Mouse (Mus musculus): Measurements from ENCODE around the gene Kifc3. TPM values are rescaled to one million over a fixed set of nuclear protein-coding genes. Genes with fewer than 3 reads are reported as not detected.

The Kifc3 gene
- total and polyA plus RNA-seq, 2 experiments from 2014 or later = 32.7 to 54.1 TPM

GRCm38 (mm10) chr8:95141469-95142074, 61.0 kb downstream of the Kifc3 start:
- Histone ChIP-seq H3K36me3 (ENCODE audit: insufficient read depth) (peaks cover 9% of the 10 kb centered on the region; the same call in 1 of the 2 replicates), H3K27me3 (ENCODE audit: insufficient read depth, low read length) (peaks cover 5% of the 10 kb centered on the region; the same call in 1 of the 2 replicates), H3K4me3 (ENCODE audit: low read depth, low read length) (peak overlapping the region; percentile 78), H3K4me1 (ENCODE audit: insufficient read depth) (peaks cover 17% of the 10 kb centered on the region), H3K9me3 (ENCODE audit: low read length) (no peaks in the 10 kb centered on the region), H3K9ac (peak overlapping the region; percentile 87), H3K27ac (ENCODE audit: low read depth, low read length) (peak overlapping the region; percentile 69), H3K4me2 (ENCODE audit: low read depth) (peak overlapping the region; percentile 89)
- DNase-seq (peak; percentile 43), ATAC-seq (no peak)
- TF ChIP-seq CTCF (IDR thresholded peaks at IDR 0.05; ENCODE audit: low read depth) = no peak
- 0% methylated on average over 6 of the region's 6 CpGs for WGBS

- peaks cover 5% of the 10 kb centered on the region; the same call in 1 of the 2 replicates for H3K27me3 ChIP-seq (ENCODE audit: insufficient read depth, low read length)
- H3K9me3 ChIP-seq (ENCODE audit: low read length) = no peaks in the 10 kb centered on the region
- peaks cover 17% of the 10 kb centered on the region for H3K4me1 ChIP-seq (ENCODE audit: insufficient read depth)
- DNase-seq (no peak), ATAC-seq (no peak)
- H3K4me3 ChIP-seq (ENCODE audit: low read depth, low read length) = no peak overlapping the region
- peak overlapping the region; percentile 89; the same call in 1 of the 2 replicates for H3K4me2 ChIP-seq (ENCODE audit: low read depth)
- WGBS = 75% methylated on average over 1 of the region's 1 CpGs
- H3K9ac ChIP-seq = no peak overlapping the region
- H3K36me3 ChIP-seq (ENCODE audit: insufficient read depth) = peaks cover 9% of the 10 kb centered on the region
- H3K27ac ChIP-seq (ENCODE audit: low read depth, low read length) = no peak overlapping the region
- TF ChIP-seq CTCF (IDR thresholded peaks at IDR 0.05; ENCODE audit: low read depth) = no peak
Observed at GRCm38 (mm10) chr8:95141026-95141425, 61.6 kb downstream of the Kifc3 start.

- DNase-seq (no peak), ATAC-seq (no peak)
- Histone ChIP-seq H3K4me2 (ENCODE audit: low read depth) (0 out of 2 replicates have a peak overlapping the region, but pooled peaks have one; percentile 89), H3K4me3 (ENCODE audit: low read depth, low read length) (no peak overlapping the region), H3K9me3 (ENCODE audit: low read length) (no peaks in the 10 kb centered on the region), H3K27me3 (ENCODE audit: insufficient read depth, low read length) (peaks cover 5% of the 10 kb centered on the region; the same call in 1 of the 2 replicates), H3K36me3 (ENCODE audit: insufficient read depth) (peaks cover 9% of the 10 kb centered on the region), H3K27ac (ENCODE audit: low read depth, low read length) (no peak overlapping the region), H3K4me1 (ENCODE audit: insufficient read depth) (peaks cover 17% of the 10 kb centered on the region), H3K9ac (no peak overlapping the region)
- no peak for TF ChIP-seq CTCF (IDR thresholded peaks at IDR 0.05; ENCODE audit: low read depth)
- 70% methylated on average over 5 of the region's 5 CpGs for WGBS
Observed at GRCm38 (mm10) chr8:95140555-95140954, 62.1 kb downstream of the Kifc3 start.

- no peak for ATAC-seq
- H3K36me3 ChIP-seq (ENCODE audit: insufficient read depth) = peaks cover 13% of the 10 kb centered on the region
- peaks cover 17% of the 10 kb centered on the region for H3K4me1 ChIP-seq (ENCODE audit: insufficient read depth)
- peaks cover 5% of the 10 kb centered on the region; the same call in 1 of the 2 replicates for H3K27me3 ChIP-seq (ENCODE audit: insufficient read depth, low read length)
- no peak overlapping the region for H3K4me3 ChIP-seq (ENCODE audit: low read depth, low read length)
- no peak overlapping the region for H3K4me2 ChIP-seq (ENCODE audit: low read depth)
- no peak overlapping the region for H3K9ac ChIP-seq
- H3K27ac ChIP-seq (ENCODE audit: low read depth, low read length) = no peak overlapping the region
- TF ChIP-seq CTCF (IDR thresholded peaks at IDR 0.05; ENCODE audit: low read depth) = no peak
- WGBS = 56% methylated on average over 1 of the region's 1 CpGs
- H3K9me3 ChIP-seq (ENCODE audit: low read length) = no peaks in the 10 kb centered on the region
- DNase-seq = no peak
Observed at GRCm38 (mm10) chr8:95139051-95139365, 63.6 kb downstream of the Kifc3 start.

GRCm38 (mm10) chr8:95138341-95139050, 64.1 kb downstream of the Kifc3 start:
- ATAC-seq = no peak
- no peak overlapping the region for H3K27ac ChIP-seq (ENCODE audit: low read depth, low read length)
- peaks cover 5% of the 10 kb centered on the region; the same call in 1 of the 2 replicates for H3K27me3 ChIP-seq (ENCODE audit: insufficient read depth, low read length)
- H3K4me3 ChIP-seq (ENCODE audit: low read depth, low read length) = no peak overlapping the region
- no peak overlapping the region for H3K9ac ChIP-seq
- peaks cover 15% of the 10 kb centered on the region for H3K36me3 ChIP-seq (ENCODE audit: insufficient read depth)
- H3K4me2 ChIP-seq (ENCODE audit: low read depth) = peak overlapping the region; percentile 21; the same call in 1 of the 2 replicates
- TF ChIP-seq CTCF (IDR thresholded peaks at IDR 0.05; ENCODE audit: low read depth) = no peak
- peak; percentile 49 for DNase-seq
- H3K4me1 ChIP-seq (ENCODE audit: insufficient read depth) = peaks cover 17% of the 10 kb centered on the region
- H3K9me3 ChIP-seq (ENCODE audit: low read length) = no peaks in the 10 kb centered on the region
- 23% methylated on average over 6 of the region's 6 CpGs for WGBS

GRCm38 (mm10) chr8:95137641-95138098, 64.9 kb downstream of the Kifc3 start:
- no peak for TF ChIP-seq CTCF (IDR thresholded peaks at IDR 0.05; ENCODE audit: low read depth)
- no peaks in the 10 kb centered on the region for H3K9me3 ChIP-seq (ENCODE audit: low read length)
- H3K36me3 ChIP-seq (ENCODE audit: insufficient read depth) = peaks cover 24% of the 10 kb centered on the region
- no peak overlapping the region for H3K9ac ChIP-seq
- H3K27ac ChIP-seq (ENCODE audit: low read depth, low read length) = no peak overlapping the region
- H3K4me3 ChIP-seq (ENCODE audit: low read depth, low read length) = no peak overlapping the region
- peaks cover 9% of the 10 kb centered on the region; the same call in 1 of the 2 replicates for H3K4me1 ChIP-seq (ENCODE audit: insufficient read depth)
- DNase-seq (no peak), ATAC-seq (no peak)
- peaks cover 5% of the 10 kb centered on the region; the same call in 1 of the 2 replicates for H3K27me3 ChIP-seq (ENCODE audit: insufficient read depth, low read length)
- H3K4me2 ChIP-seq (ENCODE audit: low read depth) = peak overlapping the region; percentile 21; the same call in 1 of the 2 replicates
- 13% methylated on average over 28 of the region's 28 CpGs for WGBS

- 30% methylated on average over 12 of the region's 12 CpGs for WGBS
- no peak overlapping the region for H3K9ac ChIP-seq
- H3K4me1 ChIP-seq (ENCODE audit: insufficient read depth) = 0 out of 2 replicates have a peak, but pooled peaks cover 9% of the 10 kb centered on the region
- no peaks in the 10 kb centered on the region for H3K9me3 ChIP-seq (ENCODE audit: low read length)
- peak overlapping the region; percentile 21; the same call in 1 of the 2 replicates for H3K4me2 ChIP-seq (ENCODE audit: low read depth)
- no peak overlapping the region for H3K27ac ChIP-seq (ENCODE audit: low read depth, low read length)
- H3K36me3 ChIP-seq (ENCODE audit: insufficient read depth) = peaks cover 28% of the 10 kb centered on the region
- no peak overlapping the region for H3K4me3 ChIP-seq (ENCODE audit: low read depth, low read length)
- no peak for TF ChIP-seq CTCF (IDR thresholded peaks at IDR 0.05; ENCODE audit: low read depth)
- ATAC-seq (no peak), DNase-seq (no peak)
- peaks cover 5% of the 10 kb centered on the region; the same call in 1 of the 2 replicates for H3K27me3 ChIP-seq (ENCODE audit: insufficient read depth, low read length)
Observed at GRCm38 (mm10) chr8:95137201-95137600, 65.4 kb downstream of the Kifc3 start.
